Mouse (Mus musculus) liver, embryonic 14.5 days (tissue): Measurements from ENCODE around the gene Stmn1.

Source experiments
- CTCF ChIP-seq: IDR thresholded peaks from 2 replicates; pipeline ENCODE4 v1.5.1; 2016; ENCODE audit warnings: antibody characterized with exemption, low read depth, control low read depth
- EP300 ChIP-seq: IDR thresholded peaks from 2 replicates; pipeline ENCODE4 v1.6.1; 2016; ENCODE audit warnings: antibody characterized with exemption, low read depth

- TF ChIP-seq CTCF (no peak), EP300 (no peak; the same call in 1 of the 2 replicates)
Measured at GRCm38 (mm10) chr4:134494780-134495545, 26.8 kb downstream of the Stmn1 start.
